Mouse (Mus musculus): Measurements from ENCODE around the gene Casd1.

GRCm38 (mm10) chr6:4642068-4642467 is 41.4 kb downstream of the Casd1 start:
- TF ChIP-seq HCFC1 (IDR thresholded peaks at IDR 0.05; ENCODE audit: borderline replicate concordance, insufficient read depth, low read length) (no peak), ZNF384 (IDR thresholded peaks at IDR 0.05; ENCODE audit: low read depth, low read length) (no peak), MAFK (IDR thresholded peaks at IDR 0.05; ENCODE audit: insufficient read depth, low read depth, low read length) (no peak)

Data from ES-E14 (cell line).